Mouse (Mus musculus): ENCODE measurements around the gene Gm6034.

GRCm38 (mm10) chr17:36000349-36000748 is 42.4 kb upstream of the Gm6034 start:
- no peak for TF ChIP-seq POLR2A (IDR thresholded peaks at IDR 0.05; ENCODE audit: low read depth, low read length)
- TF ChIP-seq CTCF (IDR thresholded peaks at IDR 0.05; ENCODE audit: borderline replicate concordance, insufficient read depth, low read length), result no peak
